Mouse (Mus musculus) heart, embryonic 13.5 days (tissue): ENCODE results near the gene Pigb. TPM values are rescaled to one million over a fixed set of nuclear protein-coding genes. Genes with fewer than 3 reads are reported as not detected.
A peak's percentile ranks its signal among the peaks of the same experiment; 100 is the strongest.
"Not testable (repeated sequence)": the region's sequence is repeated elsewhere in the genome, so short reads cannot be mapped to it uniquely, and the experiment has no call there.

Experiments used
- ATAC-seq: fragments of 200-750 bp; cut with Nextera tagmentation; 2 replicates; pipeline ENCODE4 v1.8.0; 2017; ENCODE audit warnings: moderate TSS enrichment; ENCODE audit not compliant: insufficient number of reproducible peaks, low FRiP score, low TSS enrichment; ENCODE audit errors: extremely low read depth
- H3K27ac ChIP-seq: fragments of 300-500 bp; sonication (generic); replicated peaks from 2 replicates; pipeline ENCODE4 v1.5.1; 2015; ENCODE audit warnings: moderate library complexity, mild to moderate bottlenecking, inconsistent platforms
- H3K27me3 ChIP-seq: fragments of 300-500 bp; sonication (generic); replicated peaks from 2 replicates; pipeline ENCODE4 v1.6.1; 2015; ENCODE audit warnings: mild to moderate bottlenecking, inconsistent platforms
- H3K36me3 ChIP-seq: fragments of 300-500 bp; sonication (generic); 2 replicates; pipeline ENCODE4 v1.6.1; 2015; ENCODE audit warnings: mild to moderate bottlenecking, inconsistent platforms
- H3K4me1 ChIP-seq: fragments of 300-500 bp; sonication (generic); 2 replicates; pipeline ENCODE4 v1.6.1; 2015; ENCODE audit warnings: inconsistent platforms
- H3K4me2 ChIP-seq: fragments of 300-500 bp; sonication (generic); 2 replicates; pipeline ENCODE4 v1.6.1; 2015; ENCODE audit warnings: inconsistent platforms, mild to moderate bottlenecking, moderate library complexity
- H3K4me3 ChIP-seq: fragments of 300-500 bp; sonication (generic); 2 replicates; pipeline ENCODE4 v1.5.1; 2015; ENCODE audit warnings: moderate library complexity, mild to moderate bottlenecking, inconsistent platforms
- H3K9ac ChIP-seq: fragments of 300-500 bp; sonication (generic); 2 replicates; pipeline ENCODE4 v1.6.1; 2015; ENCODE audit warnings: inconsistent platforms, mild to moderate bottlenecking, moderate library complexity
- H3K9me3 ChIP-seq: fragments of 300-500 bp; sonication (generic); 2 replicates; pipeline ENCODE4 v1.6.1; 2016; ENCODE audit warnings: inconsistent platforms
- WGBS: fragments of 180-500 bp; shearing (Covaris S2); methylation state at CpG from one replicate; pipeline ENCODE4 v1.1.7; 2015; ENCODE audit warnings: mixed read lengths; 5-methylcytosine and 5-hydroxymethylcytosine counted together
- polyA plus RNA-seq: library from polyadenylated mRNA; unstranded; fragments of >200 nt; fragmentation: Nextera tagmentation; extraction: Ambion mirVana; gene quantifications from 2 replicates; pipeline ENCODE4 v1.2.1, GENCODE M21; 2015

Gene Pigb
- 5.7 and 7.1 TPM in 2 replicates for polyA plus RNA-seq

DNA sequence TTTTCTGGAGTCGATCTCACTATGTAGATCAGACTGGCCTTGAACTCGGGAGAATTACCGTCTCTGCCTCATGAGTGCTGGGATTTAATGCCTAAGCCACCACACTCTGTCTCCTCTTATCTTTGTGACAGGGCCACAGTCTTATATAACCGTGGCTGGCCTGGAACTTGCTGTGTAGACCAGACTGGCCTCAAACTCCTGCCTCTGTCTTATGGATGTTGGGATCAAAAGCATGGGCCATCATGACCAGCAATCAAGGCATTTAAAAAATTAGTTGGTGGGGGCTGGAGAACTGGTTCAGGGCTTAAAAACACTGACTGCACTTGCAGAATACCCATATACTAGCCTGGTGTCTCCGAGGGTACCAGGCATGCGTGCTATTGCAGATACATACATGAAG lies at the start of gene Pigb:
Gene Pigb, minus strand, starts transcription at position 299 of the 400 bp plus-strand sequence.
- Histone ChIP-seq H3K9me3 (no peaks in the 10 kb centered on the region), H3K9ac (peak within 1 kb of the TSS; percentile 94), H3K36me3 (peaks cover 7% of the 10 kb centered on the region; the same call in 1 of the 2 replicates), H3K4me1 (peaks cover 29% of the 10 kb centered on the region), H3K27ac (peak within 1 kb of the TSS; percentile 69), H3K27me3 (no peaks in the 10 kb centered on the region), H3K4me2 (peak within 1 kb of the TSS; percentile 91), H3K4me3 (peak within 1 kb of the TSS; percentile 90)
- ATAC-seq = no peak
- WGBS = 29% methylated on average over 6 of the region's 6 CpGs

DNA sequence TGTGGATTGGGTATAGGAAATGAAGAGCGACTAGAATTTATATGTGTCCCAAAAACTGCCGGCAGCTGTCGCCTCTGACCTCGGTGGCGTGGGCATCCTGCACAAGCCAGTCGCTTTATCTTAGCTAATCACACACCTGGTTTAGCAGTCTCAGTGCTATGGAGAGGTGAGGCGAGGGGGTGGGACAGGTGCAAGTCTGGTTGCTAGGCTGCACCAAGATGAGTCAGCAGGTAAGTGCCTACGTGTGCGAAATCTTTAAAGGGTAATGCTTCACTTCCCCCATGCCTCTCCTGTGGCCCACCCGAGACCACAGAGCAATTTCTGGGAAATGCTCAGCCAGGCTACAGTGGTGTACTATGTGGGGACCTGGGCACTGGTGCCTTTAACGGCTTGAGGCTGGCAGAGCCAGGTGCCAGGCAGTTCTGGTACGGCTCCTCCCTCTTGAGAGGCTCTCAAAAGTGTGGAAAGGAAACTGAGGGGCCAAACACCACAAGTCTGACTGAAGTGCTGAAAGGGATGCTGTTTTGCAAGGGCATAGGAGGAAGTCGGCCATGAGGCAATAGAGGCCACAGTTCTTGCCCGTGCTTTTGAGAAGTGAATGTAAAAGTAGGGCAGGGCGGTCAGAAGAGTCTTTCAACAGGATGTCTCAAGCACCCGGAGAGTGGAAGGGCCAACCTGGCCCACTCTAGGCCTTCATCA lies 49.2 kb upstream of the Pigb start:
- Histone ChIP-seq H3K4me1 (peaks cover 7% of the 10 kb centered on the region; the same call in 1 of the 2 replicates), H3K9ac (no peak overlapping the region), H3K27ac (no peak overlapping the region), H3K27me3 (peaks cover 8% of the 10 kb centered on the region; the same call in 1 of the 2 replicates), H3K36me3 (no peaks in the 10 kb centered on the region), H3K9me3 (no peaks in the 10 kb centered on the region), H3K4me3 (no peak overlapping the region), H3K4me2 (no peak overlapping the region)
- 60% methylated on average over 16 of the region's 16 CpGs for WGBS
- no peak for ATAC-seq

DNA sequence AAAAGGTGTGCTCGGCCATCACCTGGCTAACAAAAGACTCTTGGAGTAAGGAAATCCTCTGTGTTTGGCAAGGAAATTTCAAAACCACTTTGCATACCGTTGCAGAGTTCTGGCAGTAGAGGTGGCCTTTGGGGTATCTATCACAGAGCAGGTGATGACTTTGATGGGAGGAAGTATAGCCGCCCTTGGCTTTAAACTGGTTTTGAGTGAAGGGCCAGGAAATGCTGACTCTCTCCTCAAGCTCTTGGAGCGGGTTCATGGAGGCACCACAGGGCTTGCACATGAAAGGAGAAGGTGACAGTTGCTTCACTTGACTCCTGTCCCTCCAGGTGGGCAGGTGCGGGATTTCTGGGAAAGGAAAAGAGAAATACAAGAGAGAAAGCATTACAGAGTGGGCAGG lies 47.4 kb upstream of the Pigb start:
- Histone ChIP-seq H3K9me3 (no peaks in the 10 kb centered on the region), H3K27ac (no peak overlapping the region), H3K36me3 (no peaks in the 10 kb centered on the region), H3K9ac (no peak overlapping the region), H3K4me3 (no peak overlapping the region), H3K4me1 (peaks cover 7% of the 10 kb centered on the region; the same call in 1 of the 2 replicates), H3K27me3 (peaks cover under 1% of the 10 kb centered on the region; the same call in 1 of the 2 replicates), H3K4me2 (no peak overlapping the region)
- 64% methylated on average over 5 of the region's 5 CpGs for WGBS
- no peak for ATAC-seq

DNA sequence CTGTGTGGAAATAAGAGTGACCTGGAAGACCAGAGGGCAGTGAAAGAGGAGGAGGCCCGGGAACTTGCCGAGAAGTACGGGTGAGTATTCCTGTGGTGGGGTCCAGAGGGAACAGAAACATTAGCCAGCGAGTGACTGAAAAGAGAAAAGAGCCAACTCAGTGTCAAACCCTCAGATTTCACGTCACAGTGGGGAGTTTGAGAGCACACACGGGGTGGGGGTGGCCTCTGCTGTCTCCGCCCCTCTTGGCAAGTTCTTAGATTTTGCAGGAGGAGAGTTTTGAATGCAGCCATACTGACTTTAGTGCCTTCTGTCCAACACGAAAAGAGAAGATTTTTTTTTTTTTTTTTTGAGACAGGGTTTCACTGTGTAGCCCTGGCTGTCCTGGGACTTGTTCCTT lies 46.9 kb upstream of the Pigb start:
- no peak overlapping the region for H3K4me2 ChIP-seq
- no peak for ATAC-seq

DNA sequence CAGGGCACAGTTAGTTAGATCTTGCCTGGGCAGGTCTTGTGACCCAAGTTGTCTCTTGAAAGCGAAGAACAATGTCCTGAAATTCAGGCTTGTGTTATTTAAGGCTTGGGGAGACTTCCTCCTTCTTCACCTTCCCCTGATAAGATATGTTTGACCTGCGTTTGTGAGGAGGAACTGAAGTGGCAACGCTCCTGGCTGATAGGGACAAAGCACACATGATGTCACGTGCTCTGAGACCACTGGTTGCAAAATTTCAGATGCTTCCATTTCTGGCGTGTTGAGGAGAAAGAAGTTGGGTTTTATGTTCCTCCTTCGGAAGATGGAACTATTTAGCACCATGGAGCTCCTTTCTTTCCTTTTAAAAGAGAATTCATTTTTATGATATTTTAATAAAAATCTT lies 45.7 kb upstream of the Pigb start:
- no peaks in the 10 kb centered on the region for H3K36me3 ChIP-seq
- no peak overlapping the region for H3K4me2 ChIP-seq
- H3K4me1 ChIP-seq = peaks cover 7% of the 10 kb centered on the region; the same call in 1 of the 2 replicates
- no peaks in the 10 kb centered on the region for H3K9me3 ChIP-seq
- H3K9ac ChIP-seq = no peak overlapping the region
- no peak overlapping the region for H3K4me3 ChIP-seq
- no peak for ATAC-seq
- no peak overlapping the region for H3K27ac ChIP-seq
- no peaks in the 10 kb centered on the region for H3K27me3 ChIP-seq
- 42% methylated on average over 6 of the region's 6 CpGs for WGBS

More for the DNA sequence above, 46.9 kb upstream of the Pigb start:
- Histone ChIP-seq H3K36me3 (no peaks in the 10 kb centered on the region), H3K27ac (no peak overlapping the region), H3K4me3 (no peak overlapping the region), H3K9ac (no peak overlapping the region), H3K27me3 (no peaks in the 10 kb centered on the region), H3K9me3 (no peaks in the 10 kb centered on the region), H3K4me1 (peaks cover 7% of the 10 kb centered on the region; the same call in 1 of the 2 replicates)
- WGBS = 55% methylated on average over 8 of the region's 8 CpGs

DNA sequence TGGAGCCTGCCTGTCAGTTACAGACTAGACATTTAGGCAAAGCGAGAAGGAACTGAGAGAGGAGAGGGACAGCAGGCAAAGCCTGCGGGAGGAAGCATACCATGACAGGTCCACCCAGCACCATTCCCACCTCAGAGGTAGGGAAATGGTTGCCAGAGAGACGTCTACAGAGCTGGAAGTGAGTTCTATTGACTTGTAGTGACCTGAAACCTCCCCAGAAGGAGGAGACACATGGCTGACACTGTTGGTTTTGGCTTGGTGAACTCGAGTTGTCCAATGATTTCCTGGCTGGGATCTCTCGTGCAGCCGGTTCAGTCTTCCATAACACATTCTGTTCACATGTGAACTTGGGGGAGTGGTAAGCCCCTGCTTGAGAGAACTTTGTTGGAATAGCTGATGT lies 43.8 kb upstream of the Pigb start:
- Histone ChIP-seq H3K27me3 (no peaks in the 10 kb centered on the region), H3K4me2 (no peak overlapping the region), H3K9ac (no peak overlapping the region), H3K9me3 (no peaks in the 10 kb centered on the region), H3K36me3 (no peaks in the 10 kb centered on the region), H3K27ac (no peak overlapping the region), H3K4me3 (no peak overlapping the region), H3K4me1 (peaks cover 7% of the 10 kb centered on the region; the same call in 1 of the 2 replicates)
- WGBS = 55% methylated on average over 6 of the region's 6 CpGs
- ATAC-seq = no peak

DNA sequence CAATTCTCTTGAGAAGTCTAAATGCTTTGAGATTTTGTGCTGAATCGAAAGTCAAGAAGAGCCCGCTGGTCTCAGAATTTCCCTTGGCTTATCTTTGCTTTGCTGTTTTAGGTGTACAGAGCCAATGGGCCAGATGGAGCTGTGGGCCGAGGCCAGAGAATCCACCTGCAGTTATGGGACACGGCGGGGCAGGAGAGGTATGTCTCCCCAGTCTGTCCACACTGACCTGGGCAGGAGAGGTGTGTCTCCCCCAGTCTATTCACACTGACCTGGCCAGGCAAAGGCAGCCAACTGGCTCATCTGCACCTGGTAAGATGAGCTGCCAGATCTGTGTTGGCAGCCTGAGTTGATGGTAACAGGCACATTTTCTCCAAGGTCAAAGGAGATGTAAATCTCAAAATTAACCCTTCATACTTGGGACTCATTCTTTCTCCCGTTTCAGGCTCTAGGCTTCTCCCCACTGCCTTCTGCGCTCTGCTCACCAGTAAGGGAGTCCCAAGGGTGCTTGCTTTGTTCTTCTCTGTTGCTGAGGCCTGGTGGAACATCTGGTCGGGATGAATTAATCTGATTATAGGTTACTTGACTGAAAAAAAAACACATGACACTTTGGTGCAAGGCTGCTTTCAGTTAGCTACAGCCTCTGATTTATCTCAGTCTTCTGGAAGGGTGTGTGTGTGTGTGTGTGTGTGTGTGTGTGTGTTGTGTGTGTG lies 42.3 kb upstream of the Pigb start:
- Histone ChIP-seq H3K9ac (no peak overlapping the region), H3K36me3 (no peaks in the 10 kb centered on the region), H3K27me3 (no peaks in the 10 kb centered on the region), H3K4me1 (peaks cover 7% of the 10 kb centered on the region; the same call in 1 of the 2 replicates), H3K27ac (no peak overlapping the region), H3K4me2 (no peak overlapping the region), H3K9me3 (no peaks in the 10 kb centered on the region), H3K4me3 (no peak overlapping the region)
- 75% methylated on average over 8 of the region's 8 CpGs for WGBS
- no peak for ATAC-seq

- H3K9ac ChIP-seq = no peak overlapping the region
- ATAC-seq = no peak
- no peak overlapping the region for H3K4me3 ChIP-seq
- H3K27me3 ChIP-seq = no peaks in the 10 kb centered on the region
- H3K4me1 ChIP-seq = no peaks in the 10 kb centered on the region
- no peak overlapping the region for H3K27ac ChIP-seq
- H3K9me3 ChIP-seq = no peaks in the 10 kb centered on the region
- H3K36me3 ChIP-seq = no peaks in the 10 kb centered on the region
- 50% methylated on average over 7 of the region's 7 CpGs for WGBS
- no peak overlapping the region for H3K4me2 ChIP-seq
These were observed 39.7 kb upstream of the Pigb start for GRCm38 (mm10) chr9:73079801-73080325.

GRCm38 (mm10) chr9:73079349-73079748 lies 39.2 kb upstream of the Pigb start:
- H3K4me2 ChIP-seq, H3K27ac ChIP-seq, H3K9ac ChIP-seq, H3K4me1 ChIP-seq, H3K9me3 ChIP-seq, H3K4me3 ChIP-seq, H3K27me3 ChIP-seq, ATAC-seq, H3K36me3 ChIP-seq: not testable (repeated sequence)
- WGBS = 71% methylated on average over 11 of the region's 12 CpGs

- H3K9ac ChIP-seq = no peak overlapping the region
- H3K36me3 ChIP-seq = no peaks in the 10 kb centered on the region
- H3K27ac ChIP-seq = no peak overlapping the region
- H3K27me3 ChIP-seq = no peaks in the 10 kb centered on the region
- 83% methylated on average over 5 of the region's 5 CpGs for WGBS
- no peak overlapping the region for H3K4me2 ChIP-seq
- no peaks in the 10 kb centered on the region for H3K9me3 ChIP-seq
- H3K4me1 ChIP-seq = peaks cover 6% of the 10 kb centered on the region
- H3K4me3 ChIP-seq = no peak overlapping the region
- ATAC-seq = no peak
These were observed 33.0 kb upstream of the Pigb start for GRCm38 (mm10) chr9:73073169-73073568.

- 65% methylated on average over 8 of the region's 8 CpGs for whole genome bisulfite sequencing
- Histone ChIP-seq H3K4me1 (peaks cover 14% of the 10 kb centered on the region), H3K36me3 (no peaks in the 10 kb centered on the region), H3K4me3 (no peak overlapping the region), H3K27ac (no peak overlapping the region), H3K9me3 (no peaks in the 10 kb centered on the region), H3K4me2 (no peak overlapping the region), H3K9ac (no peak overlapping the region), H3K27me3 (no peaks in the 10 kb centered on the region)
- ATAC-seq = no peak
These were observed 32.2 kb upstream of the Pigb start for GRCm38 (mm10) chr9:73072426-73072825.
